Comparison of ENCODE assay signal across 19 mouse cellular contexts in genomic region chr2:31705914-31706313, GRCm38 (mm10).
"Had no signal": no experiment of that assay in that cellular context is flagged by ENCODE, and none has a peak within 500 bp of the region (broad histone marks: within the 10 kb centered on the region; RNA-seq: fewer than 3 reads in every experiment).

No protein-coding gene starts in this region.

- H3K4me1 ChIP-seq: limb, embryonic 10.5 days; limb, embryonic 13.5 days; lung, embryonic 15.5 days; midbrain, embryonic 12.5 days; neural tube, embryonic 12.5 days had no signal

- H3K4me3 ChIP-seq: layer of hippocampus, adult 2 months; limb, embryonic 10.5 days; limb, embryonic 13.5 days; liver, embryonic 13.5 days; lung, embryonic 15.5 days; midbrain, embryonic 12.5 days; midbrain, embryonic 15.5 days; neural tube, embryonic 12.5 days; neural tube, embryonic 15.5 days had no signal

- DNase-seq: kidney, adult 2 months; kidney, postnatal 25 days; layer of hippocampus, adult 9-11 months; liver; liver, embryonic 13.5 days; lung, postnatal 10 days; lung, postnatal 36 days; retina, postnatal 1 day; right cerebral cortex, postnatal 25 days; thymus, adult 2 months; thymus, postnatal 14 days had no signal

- ATAC-seq: midbrain, embryonic 15.5 days had no signal
